In the genomic region with DNA sequence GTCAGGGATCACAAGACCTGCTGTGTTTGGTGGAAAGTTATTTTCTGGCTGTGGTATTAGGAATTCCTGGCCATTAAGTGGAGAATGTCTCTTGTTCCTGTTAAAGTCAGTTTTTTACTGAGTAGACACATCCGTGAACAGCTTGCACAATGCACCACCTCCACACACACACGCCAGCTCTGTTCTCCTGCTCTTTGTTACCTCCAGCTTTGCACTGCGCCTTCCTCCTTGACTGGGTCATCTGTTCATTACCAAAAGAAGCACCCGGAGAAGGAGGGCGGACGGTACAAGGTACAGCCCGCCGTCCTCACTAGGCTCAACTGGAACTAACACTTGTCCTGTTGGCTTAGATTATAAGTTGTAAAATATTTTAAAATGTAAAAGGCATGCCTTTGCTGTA, we compare ENCODE assay signal across 14 mouse cellular contexts. TPM values are rescaled to one million over a fixed set of nuclear protein-coding genes. Genes with fewer than 3 reads are reported as not detected.
DNase-seq lines count a peak whose midpoint lies in the region; ATAC-seq and TF ChIP-seq lines count a peak whose summit lies in the region.
"Had no signal": no experiment of that assay in that cellular context is flagged by ENCODE, and none has a peak within 500 bp of the region (broad histone marks: within the 10 kb centered on the region; RNA-seq: fewer than 3 reads in every experiment).

No protein-coding gene starts in this region.

- H3K36me3 ChIP-seq in hindbrain, embryonic 13.5 days = peaks cover 18% of the 10 kb centered on the region; the same call in 1 of the 2 replicates
- no peaks in the 10 kb centered on the region for H3K36me3 ChIP-seq in hindbrain, embryonic 16.5 days (ENCODE audit: control insufficient read depth, insufficient read depth, low read length)
- H3K36me3 ChIP-seq in midbrain, embryonic 10.5 days = peaks cover 13% of the 10 kb centered on the region; the same call in 1 of the 2 replicates
- H3K36me3 ChIP-seq in midbrain, embryonic 16.5 days (ENCODE audit: control insufficient read depth, insufficient read depth, low read length) = no peaks in the 10 kb centered on the region
- no peaks in the 10 kb centered on the region for H3K36me3 ChIP-seq in midbrain, embryonic 14.5 days (ENCODE audit: control insufficient read depth, insufficient read depth, low read length)

- no peak for DNase-seq in gastrocnemius, adult 2 months
- no peak for DNase-seq in gastrocnemius, postnatal 36 days
- no peak for DNase-seq in midbrain, embryonic 10.5 days (ENCODE audit: low spot score)
- peak; percentile 17 for DNase-seq in midbrain, embryonic 14.5 days
- no peak for DNase-seq in urinary bladder, postnatal 14 days (ENCODE audit: low spot score)
- DNase-seq: cerebellum, adult 8-10 months; forebrain, postnatal 0 days; gastrocnemius, postnatal 14 days; lung, adult 2 months; thymus, postnatal 36 days had no signal

- no peak overlapping the region for H3K9ac ChIP-seq in hindbrain, embryonic 13.5 days
- no peak overlapping the region for H3K9ac ChIP-seq in hindbrain, embryonic 16.5 days (ENCODE audit: low read depth, low read length)
- no peak overlapping the region for H3K9ac ChIP-seq in midbrain, embryonic 16.5 days (ENCODE audit: low read depth, low read length)
- no peak overlapping the region for H3K9ac ChIP-seq in midbrain, embryonic 14.5 days (replicated peaks; ENCODE audit: low read length)

- H3K4me3 ChIP-seq in gastrocnemius, adult 2 months = no peak overlapping the region
- H3K4me3 ChIP-seq in hindbrain, embryonic 13.5 days = no peak overlapping the region
- no peak overlapping the region for H3K4me3 ChIP-seq in hindbrain, embryonic 16.5 days (ENCODE audit: low read length)
- H3K4me3 ChIP-seq in midbrain, embryonic 10.5 days = no peak overlapping the region
- no peak overlapping the region for H3K4me3 ChIP-seq in midbrain, embryonic 16.5 days (ENCODE audit: low read depth, low read length)
- H3K4me3 ChIP-seq in midbrain, embryonic 14.5 days (replicated peaks; ENCODE audit: low read depth, low read length) = no peak overlapping the region

- no peak overlapping the region for H3K4me2 ChIP-seq in hindbrain, embryonic 13.5 days
- H3K4me2 ChIP-seq in hindbrain, embryonic 16.5 days (ENCODE audit: low read length) = no peak overlapping the region
- H3K4me2 ChIP-seq in midbrain, embryonic 16.5 days (ENCODE audit: low read length) = no peak overlapping the region
- H3K4me2 ChIP-seq in midbrain, embryonic 14.5 days (ENCODE audit: low read length) = no peak overlapping the region

- H3K9me3 ChIP-seq in hindbrain, embryonic 13.5 days = no peaks in the 10 kb centered on the region
- no peaks in the 10 kb centered on the region for H3K9me3 ChIP-seq in hindbrain, embryonic 16.5 days (ENCODE audit: control insufficient read depth, low read length)
- no peaks in the 10 kb centered on the region for H3K9me3 ChIP-seq in midbrain, embryonic 10.5 days (replicated peaks)
- no peaks in the 10 kb centered on the region for H3K9me3 ChIP-seq in midbrain, embryonic 16.5 days (replicated peaks; ENCODE audit: control insufficient read depth, low read length, poor library complexity, severe bottlenecking)
- H3K9me3 ChIP-seq in midbrain, embryonic 14.5 days (ENCODE audit: control insufficient read depth, low read length) = no peaks in the 10 kb centered on the region

- H3K27ac ChIP-seq in gastrocnemius, adult 2 months = peak overlapping the region; percentile 81
- 0 out of 2 replicates have a peak overlapping the region, but pooled peaks have one; percentile 53 for H3K27ac ChIP-seq in hindbrain, embryonic 13.5 days
- H3K27ac ChIP-seq in hindbrain, embryonic 16.5 days (ENCODE audit: low read depth, low read length) = no peak overlapping the region
- peak overlapping the region; percentile 70; the same call in 1 of the 2 replicates for H3K27ac ChIP-seq in midbrain, embryonic 10.5 days (replicated peaks)
- H3K27ac ChIP-seq in midbrain, embryonic 16.5 days (ENCODE audit: low read length) = no peak overlapping the region
- H3K27ac ChIP-seq in midbrain, embryonic 14.5 days (replicated peaks; ENCODE audit: low read depth, low read length) = no peak overlapping the region

- ATAC-seq in hindbrain, embryonic 13.5 days (ENCODE audit: low FRiP score) = no peak
- no peak for ATAC-seq in hindbrain, embryonic 16.5 days
- no peak for ATAC-seq in midbrain, embryonic 16.5 days
- ATAC-seq in midbrain, embryonic 14.5 days (ENCODE audit: low FRiP score, low TSS enrichment) = no peak

- H3K4me1 ChIP-seq in hindbrain, embryonic 13.5 days (replicated peaks) = peaks cover 28% of the 10 kb centered on the region
- H3K4me1 ChIP-seq in hindbrain, embryonic 16.5 days (ENCODE audit: control insufficient read depth, insufficient read depth, low read depth, low read length) = peaks cover 14% of the 10 kb centered on the region
- peaks cover 44% of the 10 kb centered on the region for H3K4me1 ChIP-seq in midbrain, embryonic 10.5 days
- peaks cover 12% of the 10 kb centered on the region for H3K4me1 ChIP-seq in midbrain, embryonic 16.5 days (ENCODE audit: control insufficient read depth, insufficient read depth, low read length)
- peaks cover 22% of the 10 kb centered on the region for H3K4me1 ChIP-seq in midbrain, embryonic 14.5 days (ENCODE audit: control insufficient read depth, insufficient read depth, low read length)

- intact Hi-C loops in gastrocnemius, adult 2 months (cut with DNase I) = no loop called here
- intact Hi-C loops in gastrocnemius, postnatal 36 days (cut with DNase I) = no loop called here

- TF ChIP-seq CTCF in gastrocnemius, adult 2 months (IDR thresholded peaks at IDR 0.05) = no peak

- no peaks in the 10 kb centered on the region for H3K27me3 ChIP-seq in hindbrain, embryonic 13.5 days
- no peaks in the 10 kb centered on the region for H3K27me3 ChIP-seq in hindbrain, embryonic 16.5 days (replicated peaks; ENCODE audit: control insufficient read depth, insufficient read depth, low read length)
- H3K27me3 ChIP-seq in midbrain, embryonic 10.5 days (ENCODE audit: low read depth, poor library complexity, severe bottlenecking) = no peaks in the 10 kb centered on the region
- no peaks in the 10 kb centered on the region for H3K27me3 ChIP-seq in midbrain, embryonic 16.5 days (ENCODE audit: control insufficient read depth, insufficient read depth, low read depth, low read length)
- H3K27me3 ChIP-seq in midbrain, embryonic 14.5 days (ENCODE audit: control insufficient read depth, insufficient read depth, low read length) = no peaks in the 10 kb centered on the region
- H3K27me3 ChIP-seq: CH12.LX had no signal

- 75% methylated on average over 8 of the region's 8 CpGs for WGBS in hindbrain, embryonic 13.5 days
- 79% methylated on average over 8 of the region's 8 CpGs for WGBS in hindbrain, embryonic 16.5 days
- 90% methylated on average over 8 of the region's 8 CpGs for WGBS in midbrain, embryonic 10.5 days
- 57% methylated on average over 8 of the region's 8 CpGs for WGBS in midbrain, embryonic 16.5 days
- WGBS in midbrain, embryonic 14.5 days = 78% methylated on average over 8 of the region's 8 CpGs

RNA-seq across cellular contexts. Expression of gene Ift43, which starts 20.3 kb away (rescaled TPM):
- total RNA-seq in gastrocnemius, adult 2 months (2021) = 10 to 100 TPM in 1 of 2 experiments, 1 to 10 TPM in 1; 8.4 to 13.6 TPM
- 1 to 10 TPM; 7.8 to 9.0 TPM for total RNA-seq in gastrocnemius, postnatal 36 days (2021)
- polyA plus RNA-seq in hindbrain, embryonic 13.5 days (2015; fragmentation: Nextera tagmentation; extraction: Ambion mirVana) = 67.9 and 72.9 TPM in 2 replicates
- polyA plus RNA-seq in hindbrain, embryonic 16.5 days (2015; fragmentation: Nextera tagmentation; extraction: Ambion mirVana) = 43.0 and 43.3 TPM in 2 replicates
- 83.8 and 88.9 TPM in 2 replicates for polyA plus RNA-seq in midbrain, embryonic 10.5 days (2016; fragmentation: Nextera tagmentation; extraction: Ambion mirVana)
- 36.4 and 43.1 TPM in 2 replicates for polyA plus RNA-seq in midbrain, embryonic 16.5 days (2015; fragmentation: Nextera tagmentation; extraction: Ambion mirVana)
- polyA plus RNA-seq in midbrain, embryonic 14.5 days (2014; fragmentation: Nextera tagmentation; extraction: Ambion mirVana) = 51.6 and 57.5 TPM in 2 replicates

RNA-seq across cellular contexts. Expression of gene Tgfb3, which starts 23.8 kb away (rescaled TPM):
- 10 to 100 TPM; 32.2 to 48.0 TPM for total RNA-seq in gastrocnemius, adult 2 months (2021)
- 10 to 100 TPM; 26.0 to 31.0 TPM for total RNA-seq in gastrocnemius, postnatal 36 days (2021)
- polyA plus RNA-seq in hindbrain, embryonic 13.5 days (2015; fragmentation: Nextera tagmentation; extraction: Ambion mirVana) = 5.4 and 6.1 TPM in 2 replicates
- polyA plus RNA-seq in hindbrain, embryonic 16.5 days (2015; fragmentation: Nextera tagmentation; extraction: Ambion mirVana) = 5.1 and 7.6 TPM in 2 replicates
- polyA plus RNA-seq in midbrain, embryonic 10.5 days (2016; fragmentation: Nextera tagmentation; extraction: Ambion mirVana) = 5.8 and 7.3 TPM in 2 replicates
- 4.0 and 4.1 TPM in 2 replicates for polyA plus RNA-seq in midbrain, embryonic 16.5 days (2015; fragmentation: Nextera tagmentation; extraction: Ambion mirVana)
- polyA plus RNA-seq in midbrain, embryonic 14.5 days (2014; fragmentation: Nextera tagmentation; extraction: Ambion mirVana) = 1.3 and 2.1 TPM in 2 replicates

Comparison
In these comparisons a context has a peak if more than half of its experiments do, and no peak if none do; other contexts are left out.
1. H3K27ac ChIP-seq: peak in gastrocnemius, adult 2 months (single experiment), hindbrain, embryonic 13.5 days (single experiment) and midbrain, embryonic 10.5 days (single experiment); none in hindbrain, embryonic 16.5 days (single experiment), midbrain, embryonic 16.5 days (single experiment) and midbrain, embryonic 14.5 days (single experiment).